Mouse (Mus musculus) heart, postnatal 0 days (tissue): ENCODE measurements at regions not wholly inside any gene's neighbourhood (a gene's known extent, or its start where the extent isn't known, plus 50 kb on each side); places are given as distances from the start of the nearest gene placed in this dataset.

ENCODE experiments used
- CTCF ChIP-seq: IDR thresholded peaks from 2 replicates; pipeline ENCODE4 v1.5.1; 2016; ENCODE audit warnings: antibody characterized with exemption, control low read depth, low read depth
- EP300 ChIP-seq: IDR thresholded peaks from 2 replicates; pipeline ENCODE4 v1.6.1; 2016; ENCODE audit warnings: antibody characterized with exemption, low read depth

- no peak for TF ChIP-seq CTCF
- TF ChIP-seq EP300: no peak
Measured at GRCm38 (mm10) chr7:115076781-115077180, 333.3 kb downstream of the Insc start.
